Mouse (Mus musculus) forebrain, embryonic 10.5 days (tissue): ENCODE measurements at regions not wholly inside any gene's neighbourhood (a gene's known extent, or its start where the extent isn't known, plus 50 kb on each side); places are given as distances from the start of the nearest gene placed in this dataset.
A peak's percentile ranks its signal among the peaks of the same experiment; 100 is the strongest.

ENCODE experiments used
- DNase-seq: peaks from one replicate; pipeline ENCODE4 v3.0.0-alpha.2; 2017; ENCODE audit warnings: low spot score; ENCODE audit errors: extremely low spot score
- H3K27ac ChIP-seq: fragments of 300-500 bp; sonication (generic); 2 replicates; pipeline ENCODE4 v1.5.1; 2016; ENCODE audit warnings: mild to moderate bottlenecking
- H3K27me3 ChIP-seq: fragments of 300-500 bp; sonication (generic); 2 replicates; pipeline ENCODE4 v1.6.1; 2016; ENCODE audit warnings: mild to moderate bottlenecking; ENCODE audit not compliant: poor library complexity, severe bottlenecking
- H3K36me3 ChIP-seq: fragments of 300-500 bp; sonication (generic); replicated peaks from 2 replicates; pipeline ENCODE4 v1.6.1; 2016; ENCODE audit warnings: mild to moderate bottlenecking, moderate library complexity
- H3K4me1 ChIP-seq: fragments of 300-500 bp; sonication (generic); 2 replicates; pipeline ENCODE4 v1.6.1; 2016
- H3K4me3 ChIP-seq: fragments of 300-500 bp; sonication (generic); 2 replicates; pipeline ENCODE4 v1.5.1; 2016; ENCODE audit warnings: mild to moderate bottlenecking, moderate library complexity
- H3K9me3 ChIP-seq: fragments of 300-500 bp; sonication (generic); 2 replicates; pipeline ENCODE4 v1.6.1; 2016; ENCODE audit warnings: mild to moderate bottlenecking, moderate library complexity
- WGBS: fragments of 180-500 bp; shearing (Covaris S2); methylation state at CpG from one replicate; pipeline ENCODE4 v1.1.7; 2016; 5-methylcytosine and 5-hydroxymethylcytosine counted together

DNA sequence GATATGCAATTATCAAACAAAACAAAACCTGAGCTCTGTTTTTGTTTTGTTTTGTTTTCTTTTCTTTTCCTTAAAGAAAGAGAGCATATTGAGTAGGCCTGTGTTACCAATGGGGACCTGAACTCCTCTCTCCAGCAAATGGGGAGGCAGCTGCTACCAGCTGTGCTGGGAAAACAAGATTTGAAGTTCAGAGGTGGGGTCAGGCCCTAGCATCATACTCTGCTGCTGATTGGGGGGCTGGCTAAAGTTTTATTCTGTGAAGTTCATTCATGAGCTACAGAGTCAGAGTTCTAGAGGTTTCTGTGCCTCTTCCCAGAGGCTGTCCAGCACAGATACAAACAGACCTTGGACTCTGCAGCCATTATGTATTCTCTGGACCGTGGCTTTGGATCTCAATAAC lies 117.7 kb downstream of the Rassf10 start:
- 87% methylated on average over 1 of the region's 1 CpGs for WGBS
- DNase-seq: no peak
- Histone ChIP-seq H3K36me3 (no peaks in the 10 kb centered on the region), H3K4me3 (no peak overlapping the region), H3K9me3 (no peaks in the 10 kb centered on the region), H3K27me3 (no peaks in the 10 kb centered on the region; the same call in 1 of the 2 replicates), H3K4me1 (peaks cover 12% of the 10 kb centered on the region), H3K27ac (no peak overlapping the region)

DNA sequence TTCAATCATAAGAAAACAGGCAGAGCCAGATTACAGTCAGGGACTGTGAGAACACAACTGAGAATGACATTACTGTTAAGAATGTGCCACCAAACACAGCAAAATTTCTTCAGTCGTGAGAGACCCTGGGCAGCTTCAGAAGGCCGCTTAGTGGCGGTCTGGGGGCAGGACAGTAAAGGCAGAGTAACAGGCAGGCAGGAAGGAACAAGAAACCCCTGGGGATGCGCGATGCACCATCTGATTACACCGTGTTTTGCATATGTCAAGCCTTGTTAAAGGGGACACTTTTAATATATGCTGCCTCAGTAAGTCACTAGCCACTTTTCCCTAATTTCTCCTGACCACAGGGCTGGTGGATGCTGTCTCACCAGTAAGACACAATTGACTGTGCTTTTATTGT lies 120.0 kb downstream of the Rassf10 start:
- Histone ChIP-seq H3K36me3 (no peaks in the 10 kb centered on the region), H3K9me3 (no peaks in the 10 kb centered on the region), H3K4me1 (peaks cover 12% of the 10 kb centered on the region), H3K27ac (no peak overlapping the region), H3K27me3 (no peaks in the 10 kb centered on the region; the same call in 1 of the 2 replicates), H3K4me3 (no peak overlapping the region)
- DNase-seq: no peak
- 53% methylated on average over 6 of the region's 6 CpGs for WGBS

DNA sequence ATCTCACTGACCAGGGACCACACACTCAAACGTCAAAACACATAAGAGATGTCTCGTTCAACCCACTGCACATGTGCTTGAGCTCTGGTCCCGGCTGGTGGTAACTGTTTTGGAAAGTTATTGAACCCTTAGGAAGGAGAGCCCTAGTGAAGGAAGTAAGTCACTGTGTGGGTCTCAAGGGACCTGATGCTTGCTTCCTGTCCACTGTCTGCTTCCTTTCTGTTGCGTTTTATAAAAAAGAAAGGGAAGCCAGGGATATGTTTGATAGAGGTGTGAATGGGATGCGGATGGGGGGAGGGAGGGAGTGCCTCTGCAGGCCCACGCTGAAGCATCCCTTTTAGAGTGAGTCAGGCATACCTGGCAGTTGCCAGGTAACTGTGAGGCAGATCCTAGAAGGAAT lies 121.6 kb downstream of the Rassf10 start:
- no peaks in the 10 kb centered on the region; the same call in 1 of the 2 replicates for H3K27me3 ChIP-seq
- H3K27ac ChIP-seq: no peak overlapping the region
- no peaks in the 10 kb centered on the region for H3K9me3 ChIP-seq
- 77% methylated on average over 6 of the region's 6 CpGs for WGBS
- H3K36me3 ChIP-seq: no peaks in the 10 kb centered on the region
- peaks cover 13% of the 10 kb centered on the region for H3K4me1 ChIP-seq
- no peak for DNase-seq
- no peak overlapping the region for H3K4me3 ChIP-seq

DNA sequence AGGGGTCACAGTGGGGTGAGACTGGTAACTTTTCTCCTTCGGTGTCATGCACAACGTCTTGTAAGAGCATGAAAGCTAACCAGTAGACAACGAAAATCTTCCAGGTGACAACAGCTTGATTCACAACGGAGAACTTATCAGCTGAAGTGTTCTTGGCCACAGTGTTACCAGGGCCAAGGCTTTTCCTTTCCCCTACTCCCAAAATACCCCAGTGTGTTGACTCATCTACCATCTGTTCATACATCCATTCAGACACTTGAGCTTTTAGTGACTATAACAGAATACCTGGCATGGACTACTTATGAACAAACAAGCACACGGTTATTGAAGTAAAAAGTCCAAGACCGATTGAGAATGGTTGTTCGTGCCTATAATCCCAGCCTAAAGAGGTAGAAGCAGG lies 122.5 kb downstream of the Rassf10 start:
- Histone ChIP-seq H3K27ac (no peak overlapping the region), H3K9me3 (no peaks in the 10 kb centered on the region), H3K36me3 (no peaks in the 10 kb centered on the region), H3K27me3 (no peaks in the 10 kb centered on the region; the same call in 1 of the 2 replicates), H3K4me1 (peaks cover 14% of the 10 kb centered on the region), H3K4me3 (no peak overlapping the region)
- WGBS: 94% methylated on average over 7 of the region's 7 CpGs
- DNase-seq: no peak

DNA sequence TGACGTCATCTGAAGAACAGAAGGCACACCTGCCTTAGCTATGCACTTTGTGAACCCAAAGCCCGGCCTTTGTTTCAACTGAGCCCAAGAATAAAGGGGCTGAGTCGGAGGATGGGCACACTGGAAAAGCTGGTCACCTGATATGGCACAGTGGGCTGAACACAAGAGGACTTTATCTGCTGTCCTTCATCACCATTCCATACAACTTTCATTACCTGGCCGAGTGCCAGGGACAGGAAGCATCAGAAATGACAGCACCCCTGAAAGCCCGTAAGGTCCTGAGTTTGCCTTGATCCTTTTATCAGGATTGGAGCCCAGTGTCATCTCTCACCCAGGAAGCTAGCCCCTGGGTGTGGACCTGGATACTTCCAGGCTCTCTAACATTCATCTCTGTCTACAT lies 126.1 kb upstream of the Arntl start:
- no peak overlapping the region for H3K4me3 ChIP-seq
- 79% methylated on average over 5 of the region's 5 CpGs for WGBS
- H3K27ac ChIP-seq: no peak overlapping the region
- no peaks in the 10 kb centered on the region for H3K36me3 ChIP-seq
- peaks cover 14% of the 10 kb centered on the region for H3K4me1 ChIP-seq
- no peaks in the 10 kb centered on the region for H3K9me3 ChIP-seq
- H3K27me3 ChIP-seq: peaks cover 24% of the 10 kb centered on the region
- DNase-seq: no peak

DNA sequence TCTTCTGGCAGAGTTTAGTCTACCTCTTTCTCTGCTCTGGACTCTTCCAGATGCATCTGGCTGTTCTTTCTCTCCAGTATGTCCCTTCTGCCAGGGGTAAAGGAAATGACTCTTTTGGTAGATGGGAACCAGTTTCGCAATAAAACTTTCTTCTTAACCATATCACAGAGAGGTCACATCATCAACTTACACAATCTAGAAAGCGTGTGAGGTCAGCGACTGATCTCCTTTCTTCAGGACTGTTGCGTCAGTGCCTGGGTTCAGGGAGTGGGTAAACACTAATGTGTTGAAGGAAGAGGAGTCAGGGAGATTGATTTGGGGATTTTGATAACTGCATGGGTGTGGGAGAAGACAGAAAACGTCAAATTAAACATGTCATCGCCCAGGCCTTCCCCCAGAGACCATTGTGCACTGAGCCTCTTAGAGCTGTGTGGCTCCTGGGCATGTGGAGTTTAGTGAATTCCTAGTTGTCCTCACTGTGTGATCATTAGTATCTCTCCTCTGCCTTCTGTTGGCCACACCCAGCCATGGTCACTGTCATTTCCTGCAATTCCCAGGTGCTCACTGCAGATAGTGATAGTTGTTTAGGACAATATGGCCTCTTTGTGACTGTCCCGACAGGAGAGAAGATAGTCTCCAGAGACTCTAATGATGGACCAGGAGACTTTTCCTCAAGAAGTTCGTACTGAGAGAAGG lies 122.2 kb upstream of the Arntl start:
- 80% methylated on average over 8 of the region's 8 CpGs for WGBS

DNA sequence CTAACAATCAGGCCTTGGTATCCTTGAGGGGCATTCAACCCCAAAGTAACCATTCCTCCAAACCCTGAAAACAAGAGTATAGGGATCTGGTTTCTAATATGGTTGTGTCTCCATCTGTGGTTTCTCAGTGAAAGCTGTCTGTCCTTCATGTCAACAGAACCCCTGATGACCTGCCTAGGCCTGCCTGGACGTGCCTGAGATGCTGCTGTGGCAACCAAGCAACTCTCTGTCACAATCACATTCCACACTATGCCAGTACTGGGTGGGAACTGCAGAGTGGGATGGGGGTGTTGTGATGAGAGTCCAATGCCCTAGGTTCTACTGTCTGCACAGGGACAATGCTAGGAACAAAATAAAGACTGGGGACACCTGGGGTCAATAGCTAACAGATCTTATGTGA lies 121.1 kb upstream of the Arntl start:
- Histone ChIP-seq H3K36me3 (no peaks in the 10 kb centered on the region), H3K9me3 (no peaks in the 10 kb centered on the region), H3K27me3 (peaks cover 44% of the 10 kb centered on the region), H3K4me3 (no peak overlapping the region), H3K27ac (peak overlapping the region; percentile 48; the same call in 1 of the 2 replicates), H3K4me1 (peaks cover 11% of the 10 kb centered on the region)
- 71% methylated on average over 1 of the region's 1 CpGs for WGBS
- no peak for DNase-seq

More for the DNA sequence above, 122.2 kb upstream of the Arntl start:
- H3K27ac ChIP-seq: peak overlapping the region; percentile 40; the same call in 1 of the 2 replicates
- H3K9me3 ChIP-seq: no peaks in the 10 kb centered on the region
- no peak for DNase-seq
- H3K36me3 ChIP-seq: no peaks in the 10 kb centered on the region
- H3K27me3 ChIP-seq: peaks cover 44% of the 10 kb centered on the region
- no peak overlapping the region for H3K4me3 ChIP-seq
- H3K4me1 ChIP-seq: peaks cover 17% of the 10 kb centered on the region

DNA sequence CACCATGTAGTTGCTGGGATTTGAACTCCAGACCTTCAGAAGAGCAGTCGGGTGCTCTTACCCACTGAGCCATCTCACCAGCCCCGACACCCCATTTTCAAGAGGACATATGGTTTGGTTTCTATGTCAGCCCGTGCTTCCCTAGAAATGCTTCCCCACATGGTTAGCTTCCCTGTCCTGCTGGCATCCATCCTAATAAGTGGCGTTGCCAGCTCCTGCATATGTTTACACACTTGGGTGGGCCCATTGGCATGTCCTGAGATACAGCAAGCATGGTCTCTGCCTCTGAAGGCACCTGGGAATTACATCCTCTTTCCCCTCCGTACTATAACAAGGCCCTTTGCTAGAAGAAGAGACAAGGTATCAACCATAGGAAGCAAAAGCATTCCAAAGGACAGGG lies 119.6 kb upstream of the Arntl start:
- no peak overlapping the region for H3K4me3 ChIP-seq
- 91% methylated on average over 5 of the region's 5 CpGs for WGBS
- H3K4me1 ChIP-seq: peaks cover 11% of the 10 kb centered on the region
- H3K27me3 ChIP-seq: peaks cover 40% of the 10 kb centered on the region
- no peaks in the 10 kb centered on the region for H3K36me3 ChIP-seq
- H3K27ac ChIP-seq: no peak overlapping the region
- H3K9me3 ChIP-seq: no peaks in the 10 kb centered on the region
- no peak for DNase-seq

DNA sequence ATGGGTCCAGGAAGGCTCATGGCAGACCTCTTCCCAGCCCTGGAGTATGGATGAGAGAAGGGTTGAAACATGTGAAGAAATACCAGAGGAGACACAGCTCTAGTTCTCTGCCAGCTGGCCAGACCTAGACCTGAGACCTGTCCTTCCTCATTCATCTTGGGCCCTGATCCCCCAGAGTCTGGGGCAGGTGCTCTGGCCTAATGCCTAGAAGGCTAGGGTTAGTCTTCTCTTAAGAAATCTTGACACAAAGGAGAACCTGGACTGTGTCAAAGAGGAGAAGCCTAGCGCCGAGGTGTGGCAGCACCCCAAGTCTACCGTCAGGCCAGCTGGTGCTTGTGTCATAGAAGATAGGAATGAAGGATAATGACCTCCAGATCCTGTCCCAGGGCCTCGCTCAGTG lies 118.2 kb upstream of the Arntl start:
- Histone ChIP-seq H3K27ac (no peak overlapping the region), H3K4me1 (peaks cover 11% of the 10 kb centered on the region), H3K36me3 (no peaks in the 10 kb centered on the region), H3K27me3 (peaks cover 37% of the 10 kb centered on the region), H3K4me3 (no peak overlapping the region), H3K9me3 (no peaks in the 10 kb centered on the region)
- 94% methylated on average over 4 of the region's 4 CpGs for WGBS
- no peak for DNase-seq

DNA sequence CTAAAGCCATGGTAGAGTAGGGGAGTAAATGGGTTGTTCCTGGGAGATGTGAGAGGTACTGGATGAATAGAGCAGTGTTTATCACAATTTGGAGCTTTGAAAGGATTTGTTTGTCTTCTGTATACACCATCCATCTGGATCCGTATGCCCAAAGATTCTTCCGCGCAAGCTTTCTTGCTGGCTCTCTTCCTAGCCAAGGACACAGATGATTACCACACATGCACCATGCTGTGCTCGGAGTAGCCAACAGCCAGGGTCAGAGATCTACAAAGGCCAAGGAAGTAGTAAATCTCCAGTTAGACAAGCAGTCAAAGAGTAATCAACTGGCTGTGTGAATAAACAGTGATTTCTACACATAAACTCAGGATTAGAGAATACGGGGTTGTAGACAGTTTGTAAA lies 113.3 kb upstream of the Arntl start:
- 84% methylated on average over 5 of the region's 5 CpGs for WGBS
- no peak for DNase-seq
- H3K27ac ChIP-seq: no peak overlapping the region
- H3K4me3 ChIP-seq: no peak overlapping the region
- no peaks in the 10 kb centered on the region for H3K36me3 ChIP-seq
- no peaks in the 10 kb centered on the region for H3K9me3 ChIP-seq
- H3K4me1 ChIP-seq: no peaks in the 10 kb centered on the region
- no peaks in the 10 kb centered on the region for H3K27me3 ChIP-seq

DNA sequence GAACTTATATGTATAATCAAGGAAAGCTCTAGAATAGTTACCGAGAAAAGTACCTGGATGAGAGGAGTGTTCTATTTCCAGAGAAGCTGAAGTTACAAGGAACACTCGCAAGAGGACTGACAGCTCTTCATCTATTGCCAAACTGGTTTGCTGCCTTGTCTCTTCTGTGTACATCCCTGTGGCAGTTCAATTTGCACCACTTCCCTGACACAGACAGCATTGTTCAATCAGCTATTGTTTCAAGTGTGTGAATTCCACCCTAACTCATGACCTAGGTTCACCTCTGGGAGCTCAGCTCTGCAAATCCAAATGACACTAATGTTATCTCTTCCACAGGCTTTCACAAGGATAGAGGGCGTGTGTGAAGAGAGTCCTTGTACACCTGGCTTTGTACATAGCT lies 112.2 kb upstream of the Arntl start:
- Histone ChIP-seq H3K27me3 (no peaks in the 10 kb centered on the region), H3K36me3 (no peaks in the 10 kb centered on the region), H3K27ac (no peak overlapping the region), H3K9me3 (no peaks in the 10 kb centered on the region), H3K4me1 (no peaks in the 10 kb centered on the region), H3K4me3 (no peak overlapping the region)
- DNase-seq: no peak
- WGBS: 74% methylated on average over 3 of the region's 3 CpGs

DNA sequence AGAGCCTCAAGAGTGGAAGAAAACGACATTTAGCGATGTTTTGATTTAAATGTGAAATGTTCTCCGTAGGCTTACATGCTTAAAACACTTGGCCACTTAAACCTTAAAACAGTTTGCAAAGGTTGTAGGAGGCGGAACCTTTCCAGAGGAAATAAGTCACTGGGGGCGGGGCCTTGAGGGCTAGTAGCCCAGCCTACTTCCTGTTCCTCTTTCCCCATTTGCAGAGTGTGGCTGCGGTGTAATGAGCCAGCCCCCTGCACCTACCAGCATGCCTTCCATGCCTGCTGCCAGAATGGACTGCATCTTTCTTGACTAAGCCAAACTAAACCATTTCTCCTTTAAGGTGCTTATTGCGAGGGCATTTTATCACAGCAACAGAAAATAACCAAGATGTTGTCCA lies 103.0 kb upstream of the Arntl start:
- WGBS: 93% methylated on average over 7 of the region's 7 CpGs
- Histone ChIP-seq H3K36me3 (no peaks in the 10 kb centered on the region), H3K4me1 (peaks cover under 1% of the 10 kb centered on the region; the same call in 1 of the 2 replicates), H3K4me3 (no peak overlapping the region), H3K27me3 (no peaks in the 10 kb centered on the region), H3K27ac (no peak overlapping the region), H3K9me3 (no peaks in the 10 kb centered on the region)
- DNase-seq: no peak

DNA sequence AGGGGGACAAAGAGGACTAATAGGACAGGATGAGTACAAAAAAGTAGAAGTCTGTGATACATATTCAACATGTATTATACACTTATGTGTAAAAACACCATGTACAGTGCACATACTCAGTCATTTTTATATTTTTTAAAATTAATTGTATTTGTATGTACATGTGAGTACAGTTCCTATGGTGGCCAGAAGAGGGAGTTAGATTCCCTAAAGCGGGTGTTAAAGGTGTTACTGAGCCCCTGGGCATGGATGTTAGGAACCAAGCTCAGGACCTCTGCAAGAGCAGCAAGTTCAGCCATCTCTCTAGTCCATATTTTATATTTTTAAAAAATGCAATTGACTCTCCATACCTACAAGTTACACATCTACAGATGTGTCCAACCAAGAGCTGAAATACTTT lies 101.9 kb upstream of the Arntl start:
- H3K9me3 ChIP-seq: no peaks in the 10 kb centered on the region
- no peaks in the 10 kb centered on the region for H3K27me3 ChIP-seq
- WGBS: 43% methylated on average over 1 of the region's 1 CpGs
- no peak overlapping the region for H3K27ac ChIP-seq
- peaks cover 11% of the 10 kb centered on the region for H3K4me1 ChIP-seq
- no peak overlapping the region for H3K4me3 ChIP-seq
- H3K36me3 ChIP-seq: no peaks in the 10 kb centered on the region
- no peak for DNase-seq

DNA sequence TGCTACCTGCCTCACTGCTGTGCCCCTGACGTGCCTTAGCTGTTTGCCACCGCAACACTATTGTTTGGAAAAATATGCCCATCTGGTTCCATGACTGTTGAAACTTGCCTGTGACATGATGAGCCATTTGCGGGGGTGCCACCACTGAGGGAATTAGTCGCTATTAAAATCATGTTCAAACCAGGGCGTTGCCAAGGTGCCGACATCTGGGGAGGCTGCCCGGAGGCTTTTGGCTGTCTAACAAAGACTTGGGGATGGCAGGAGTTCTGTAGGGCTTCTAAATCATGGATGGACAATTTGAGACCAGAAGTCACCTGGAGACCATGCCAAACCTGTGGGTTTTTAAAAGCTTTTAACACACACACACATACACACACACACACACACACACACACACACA lies 100.5 kb upstream of the Arntl start:
- Histone ChIP-seq H3K27me3 (no peaks in the 10 kb centered on the region), H3K9me3 (no peaks in the 10 kb centered on the region), H3K27ac (no peak overlapping the region), H3K4me1 (peaks cover 12% of the 10 kb centered on the region), H3K36me3 (no peaks in the 10 kb centered on the region), H3K4me3 (no peak overlapping the region)
- DNase-seq: no peak
- WGBS: 93% methylated on average over 7 of the region's 7 CpGs
